Mouse (Mus musculus) right cerebral cortex, adult 2 months (tissue): ENCODE measurements at regions not wholly inside any gene's neighbourhood (a gene's known extent, or its start where the extent isn't known, plus 50 kb on each side); places are given as distances from the start of the nearest gene placed in this dataset.

Experiments
- DNase-seq, 2 experiments: peaks; one replicate each; pipeline ENCODE4 v3.0.0; 2021 to 2022; ENCODE audit warnings: low spot score in 2 of 2

- DNase-seq, result no peak
Observed at GRCm38 (mm10) chr15:50246418-50247186, 3638.1 kb upstream of the Gm7489 start.

- no peak for DNase-seq
Observed at GRCm38 (mm10) chr15:50260057-50260456, 3624.6 kb upstream of the Gm7489 start.

- peak; percentile 67 to 79 for DNase-seq
Observed at GRCm38 (mm10) chr15:50261245-50261872, 3623.3 kb upstream of the Gm7489 start.

DNA sequence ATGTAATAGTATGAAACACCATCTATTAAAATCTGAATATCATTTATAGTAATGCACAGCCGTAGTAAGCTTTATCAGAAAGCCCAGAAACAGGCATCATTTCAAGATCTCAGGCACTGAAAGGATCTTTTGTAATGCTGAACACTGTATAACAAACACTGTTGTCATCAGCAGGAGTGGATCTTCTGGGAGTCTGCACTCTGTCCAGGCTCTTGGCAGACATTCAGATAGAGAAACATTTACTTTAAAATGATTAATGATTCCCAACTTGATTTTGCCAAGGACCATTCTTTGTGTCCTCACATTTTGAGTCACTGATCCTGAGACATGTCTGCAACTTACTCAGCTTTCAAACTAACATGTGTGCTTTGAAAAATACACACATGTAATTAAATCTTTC is 3617.2 kb upstream of the Gm7489 start:
- no peak for DNase-seq

DNA sequence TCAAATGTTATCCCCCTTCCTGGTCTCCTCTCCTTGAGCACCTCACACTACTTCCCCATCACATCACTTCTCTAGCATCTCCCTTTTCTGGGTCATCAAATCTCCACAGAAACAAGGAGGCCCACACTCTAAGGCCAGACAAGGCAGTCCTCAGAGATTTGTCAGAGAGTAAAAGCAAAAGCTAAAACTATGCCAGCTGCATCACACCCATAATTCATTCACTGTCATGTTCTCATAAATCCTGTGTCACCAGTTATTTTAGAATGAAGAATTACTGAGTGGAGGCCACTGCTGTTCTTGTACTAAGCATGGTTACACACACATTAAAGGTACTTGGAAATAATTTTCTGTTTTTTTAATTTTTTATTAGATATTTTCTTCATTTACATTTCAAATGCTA is 3613.1 kb upstream of the Gm7489 start:
- DNase-seq, result no peak

DNA sequence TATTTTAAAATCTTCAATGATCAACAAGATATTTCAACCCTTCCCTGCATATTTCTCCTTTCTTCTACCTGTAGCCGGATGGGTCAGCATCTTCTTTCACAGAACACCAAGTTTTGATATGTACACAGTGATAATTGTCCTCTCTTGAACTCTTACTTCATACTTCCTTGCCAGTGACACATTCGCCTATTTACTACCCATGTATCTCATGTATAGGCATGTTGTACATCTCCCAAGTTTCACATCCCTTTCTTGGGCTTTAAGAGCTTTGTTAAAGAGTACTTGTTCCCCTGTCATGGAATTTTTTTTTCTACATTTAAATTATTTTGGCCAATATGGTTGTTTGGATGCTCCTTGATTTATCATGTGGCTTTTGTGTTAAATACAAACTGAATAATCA is 3602.1 kb upstream of the Gm7489 start:
- no peak for DNase-seq

GRCm38 (mm10) chr15:50283491-50283890 is 3601.2 kb upstream of the Gm7489 start:
- DNase-seq, result no peak

- no peak for DNase-seq
Observed at GRCm38 (mm10) chr15:50301831-50302230, 3582.9 kb upstream of the Gm7489 start.

- DNase-seq, result no peak
Observed at GRCm38 (mm10) chr15:50304085-50304484, 3580.6 kb upstream of the Gm7489 start.

DNA sequence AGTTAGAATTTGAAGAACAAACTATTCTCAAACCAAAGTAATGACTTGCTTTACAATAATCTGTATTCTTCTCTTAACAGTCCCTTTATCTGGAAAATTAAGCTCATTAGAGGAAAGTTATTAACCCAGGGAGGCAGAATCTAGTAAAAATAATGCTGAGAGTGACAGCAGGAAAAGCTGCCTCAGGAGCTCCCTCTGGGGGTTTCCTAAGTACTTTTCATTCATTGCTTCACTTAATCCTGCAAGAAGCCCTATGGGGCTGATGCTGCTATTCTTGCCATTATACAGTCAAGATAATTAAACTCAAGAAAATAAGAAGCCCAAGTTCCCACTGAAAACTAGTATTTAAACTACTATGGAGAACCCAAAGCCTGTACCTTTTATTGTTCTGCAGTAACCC is 3563.9 kb upstream of the Gm7489 start:
- DNase-seq, result no peak

- DNase-seq, result no peak
Observed at GRCm38 (mm10) chr15:50345536-50345935, 3539.2 kb upstream of the Gm7489 start.

DNA sequence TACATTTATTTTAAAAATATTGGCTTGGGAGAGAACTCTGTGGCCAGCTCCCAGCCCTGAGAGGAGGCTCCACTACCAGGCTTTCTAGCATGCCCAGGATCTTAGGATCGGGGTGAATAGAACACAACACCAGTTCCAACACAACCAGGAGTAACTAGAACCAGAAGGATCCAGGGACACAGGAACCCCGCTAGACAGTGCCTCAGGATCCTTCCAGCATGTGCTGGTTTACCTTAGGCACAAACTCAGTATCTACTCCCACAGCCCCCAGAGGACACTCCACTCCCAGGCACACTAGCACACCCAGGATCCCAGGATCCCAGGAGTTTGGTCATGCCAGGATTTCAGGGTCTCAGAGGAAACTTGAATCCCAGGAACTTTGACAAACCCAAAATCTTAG is 3537.8 kb upstream of the Gm7489 start:
- DNase-seq, result no peak

GRCm38 (mm10) chr15:50360033-50360988 is 3524.4 kb upstream of the Gm7489 start:
- no peak for DNase-seq

GRCm38 (mm10) chr15:50361334-50361733 is 3523.4 kb upstream of the Gm7489 start:
- no peak for DNase-seq

GRCm38 (mm10) chr15:50361751-50362507 is 3522.8 kb upstream of the Gm7489 start:
- DNase-seq, result no peak

- no peak for DNase-seq
Observed at GRCm38 (mm10) chr15:50400006-50400781, 3484.5 kb upstream of the Gm7489 start.

GRCm38 (mm10) chr15:50401386-50401785 is 3483.3 kb upstream of the Gm7489 start:
- DNase-seq, result no peak

GRCm38 (mm10) chr15:50402551-50402950 is 3482.2 kb upstream of the Gm7489 start:
- no peak for DNase-seq

DNA sequence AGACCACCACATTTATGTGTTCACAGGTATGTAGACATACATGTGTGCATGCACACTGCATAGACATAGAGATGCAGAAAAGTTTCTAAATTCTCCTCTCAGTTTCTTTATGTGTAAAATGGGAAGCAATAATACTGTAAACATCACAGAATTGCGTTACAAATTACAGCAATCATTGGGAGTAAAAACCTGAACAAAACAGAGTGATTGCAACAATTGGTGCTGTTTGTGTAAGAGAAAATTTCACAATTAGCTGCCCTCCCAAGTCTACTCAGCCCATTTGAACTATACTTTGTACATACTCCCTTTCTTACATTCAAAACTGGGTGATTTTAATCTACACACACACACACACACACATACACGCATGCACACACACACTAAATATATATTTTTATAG is 3480.8 kb upstream of the Gm7489 start:
- DNase-seq, result no peak

DNA sequence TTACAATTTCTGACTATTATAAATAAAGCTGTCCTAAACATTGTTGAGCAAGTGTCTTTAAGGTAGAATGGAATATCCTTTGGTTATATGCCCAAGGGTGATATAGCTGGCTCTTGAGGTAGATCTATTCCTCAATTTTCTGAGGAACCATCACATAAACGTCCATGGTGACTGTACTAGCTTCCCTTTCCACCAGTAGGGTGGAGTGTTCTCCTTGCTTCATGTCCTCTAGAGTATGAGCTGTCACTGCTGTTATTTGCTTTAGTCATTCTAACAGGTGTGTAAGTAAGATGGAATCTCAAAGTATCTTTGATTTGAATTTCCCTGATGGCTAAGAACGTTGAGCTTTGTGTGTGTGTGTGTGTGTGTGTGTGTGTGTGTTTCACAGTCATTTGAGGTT is 3475.7 kb upstream of the Gm7489 start:
- DNase-seq, result no peak

DNA sequence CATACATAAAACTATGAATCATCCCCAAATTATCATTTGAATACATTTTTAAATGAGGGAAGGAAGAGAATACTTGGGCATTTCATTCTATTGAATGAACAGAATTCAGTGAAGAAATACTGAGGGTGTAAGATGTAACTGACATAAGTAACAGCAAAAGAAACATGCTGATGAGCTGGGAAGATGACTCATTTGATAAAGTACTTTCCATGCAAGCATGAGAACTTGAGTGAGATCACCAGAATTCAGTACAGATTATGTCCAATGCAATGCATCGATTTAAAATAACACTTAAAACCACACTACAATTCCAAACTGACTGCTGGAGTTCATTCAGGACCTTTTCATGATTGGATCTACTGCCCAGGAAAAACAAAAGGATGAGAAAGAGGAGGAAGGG is 3467.1 kb upstream of the Gm7489 start:
- no peak for DNase-seq
